Mouse (Mus musculus) brain, embryonic 14.5 days (tissue): ENCODE measurements at regions not wholly inside any gene's neighbourhood (a gene's known extent, or its start where the extent isn't known, plus 50 kb on each side); places are given as distances from the start of the nearest gene placed in this dataset.

Experiments used
- DNase-seq: peaks from one replicate; pipeline ENCODE4 v3.0.0-alpha.2; 2011; ENCODE audit warnings: low read depth
- CTCF ChIP-seq: fragments of 200-500 bp; IDR thresholded peaks from 2 replicates; pipeline ENCODE4 v1.5.1; 2012; ENCODE audit warnings: inconsistent platforms, mild to moderate bottlenecking, moderate library complexity, borderline replicate concordance; ENCODE audit not compliant: insufficient read depth, insufficient read length; ENCODE audit errors: extremely low read depth
- POLR2A ChIP-seq: fragments of 200-500 bp; IDR thresholded peaks from 2 replicates; pipeline ENCODE4 v1.6.1; 2012; ENCODE audit warnings: mild to moderate bottlenecking, inconsistent platforms, borderline replicate concordance; ENCODE audit not compliant: poor library complexity, insufficient read depth, insufficient read length, severe bottlenecking; ENCODE audit errors: extremely low read depth

DNA sequence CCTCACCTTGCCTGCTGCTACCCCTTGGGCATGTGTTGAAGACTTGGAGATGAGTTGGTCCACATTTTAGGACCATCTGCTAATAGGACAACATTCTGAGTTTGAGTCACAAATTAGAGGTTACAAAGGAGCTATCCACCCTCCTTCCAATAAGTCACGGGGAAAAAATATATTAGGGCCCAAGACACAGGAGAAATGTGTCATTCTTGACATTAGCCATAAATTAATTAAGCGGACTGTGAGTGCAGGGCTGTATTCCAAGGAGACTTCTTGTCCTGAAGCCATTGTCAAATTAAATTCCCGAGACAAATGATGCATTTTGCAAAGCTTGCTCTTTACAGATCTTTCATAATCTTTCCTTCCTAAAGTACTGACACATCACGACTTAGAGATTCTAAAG, 79.2 kb downstream of the 1700020N01Rik start:
- no peak for DNase-seq
- TF ChIP-seq CTCF, result no peak
- no peak for TF ChIP-seq POLR2A

DNA sequence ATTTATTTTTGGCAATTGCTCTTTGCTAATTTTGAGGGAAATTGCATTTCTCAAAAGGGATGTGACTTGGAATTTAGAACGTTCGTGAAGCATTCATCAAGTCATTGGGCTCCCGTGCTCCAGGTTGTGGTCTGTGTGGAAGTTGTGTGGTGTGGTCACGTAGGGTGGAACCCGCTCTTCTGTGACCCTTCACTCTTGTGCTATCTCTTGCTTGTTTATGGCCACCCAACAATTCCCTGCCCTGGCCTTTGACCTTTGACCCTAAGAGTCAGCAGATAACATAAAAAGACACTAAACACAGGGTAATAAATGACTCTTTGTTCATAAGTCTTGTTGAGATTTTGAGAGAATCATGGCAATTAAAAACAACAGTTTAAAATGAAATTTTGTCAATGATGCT, 79.7 kb downstream of the 1700020N01Rik start:
- no peak for TF ChIP-seq CTCF
- no peak for TF ChIP-seq POLR2A
- DNase-seq, result no peak

DNA sequence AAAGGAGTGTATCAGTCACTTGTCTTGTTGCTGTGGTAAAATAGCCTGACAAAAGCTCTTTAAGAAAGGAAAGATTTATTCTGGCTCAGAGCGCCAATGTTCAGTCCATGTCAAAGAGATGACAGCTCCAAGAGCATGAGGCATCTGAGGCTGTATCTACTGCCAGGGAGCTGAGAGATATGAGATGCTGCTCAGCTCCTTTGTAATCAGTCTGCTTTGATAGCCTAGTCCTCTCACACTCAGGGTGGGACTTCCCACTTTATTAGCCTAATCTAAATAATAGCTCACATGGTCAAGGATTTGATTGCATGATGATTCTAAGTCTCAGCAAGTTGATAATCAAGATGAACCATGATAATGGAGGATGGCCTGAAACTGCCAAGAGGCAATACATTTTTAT, 80.9 kb downstream of the 1700020N01Rik start:
- no peak for DNase-seq

DNA sequence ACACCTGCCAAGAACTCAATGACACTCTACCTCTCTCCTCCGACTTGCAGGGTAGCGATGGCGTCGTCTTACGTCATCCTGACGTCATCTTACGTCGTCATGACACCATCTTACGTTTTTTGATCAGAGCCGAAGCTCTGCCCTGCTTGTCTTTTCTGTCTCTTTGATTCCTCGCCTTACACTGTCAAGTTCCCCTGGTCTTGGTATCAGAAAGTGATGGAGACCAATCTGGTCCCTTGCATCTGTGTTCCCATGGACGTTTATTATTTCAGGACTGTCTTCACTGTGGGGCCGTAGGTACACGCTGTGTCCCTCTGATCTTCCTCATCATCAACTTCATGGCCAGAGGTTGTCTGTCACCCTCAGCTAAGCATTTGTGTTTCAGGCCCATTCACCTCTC, 82.8 kb downstream of the 1700020N01Rik start:
- DNase-seq, result no peak
- TF ChIP-seq POLR2A, result no peak
- no peak for TF ChIP-seq CTCF

More for the DNA sequence above, 80.9 kb downstream of the 1700020N01Rik start:
- TF ChIP-seq CTCF (no peak), POLR2A (no peak)

DNA sequence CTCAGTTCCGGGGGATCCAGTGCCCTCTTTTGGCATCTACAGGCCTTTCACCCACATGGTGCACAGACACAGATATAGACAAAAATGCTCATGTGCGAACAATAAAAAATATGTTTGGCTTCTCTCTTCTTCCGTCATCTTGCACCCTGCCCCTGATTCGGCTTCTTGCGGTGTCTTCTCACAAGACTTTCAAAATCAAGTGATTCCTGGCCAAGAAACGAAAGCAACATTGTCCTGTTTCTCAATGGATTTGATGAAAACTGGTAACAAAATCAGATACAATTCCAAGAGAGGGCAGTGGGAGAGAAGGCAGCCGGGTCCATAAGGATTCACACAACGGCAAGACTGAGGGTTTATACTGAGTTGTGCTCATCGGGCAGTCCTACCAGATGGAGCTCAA, 85.0 kb downstream of the 1700020N01Rik start:
- TF ChIP-seq CTCF (no peak), POLR2A (no peak)
- DNase-seq, result no peak

DNA sequence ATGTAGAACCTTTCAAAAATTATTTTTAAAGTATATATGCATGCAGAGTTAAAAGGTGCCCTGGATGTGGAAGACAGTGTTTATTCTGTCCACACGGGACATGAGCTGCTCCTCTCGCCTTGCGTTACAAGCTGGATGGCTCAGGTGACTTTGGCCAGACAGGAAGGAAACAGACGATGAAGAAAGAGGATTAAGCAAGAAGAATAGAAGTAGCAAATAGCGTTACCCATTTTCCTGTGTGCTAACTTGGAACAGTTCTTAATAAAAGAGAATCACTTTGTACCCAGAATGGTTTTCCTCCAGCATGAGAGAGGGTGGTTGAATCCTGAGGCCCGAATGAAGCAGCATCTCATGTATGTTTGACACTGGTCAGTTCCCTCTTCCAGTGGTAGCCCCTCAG, 85.4 kb downstream of the 1700020N01Rik start:
- TF ChIP-seq POLR2A, result no peak
- no peak for TF ChIP-seq CTCF
- DNase-seq, result no peak

DNA sequence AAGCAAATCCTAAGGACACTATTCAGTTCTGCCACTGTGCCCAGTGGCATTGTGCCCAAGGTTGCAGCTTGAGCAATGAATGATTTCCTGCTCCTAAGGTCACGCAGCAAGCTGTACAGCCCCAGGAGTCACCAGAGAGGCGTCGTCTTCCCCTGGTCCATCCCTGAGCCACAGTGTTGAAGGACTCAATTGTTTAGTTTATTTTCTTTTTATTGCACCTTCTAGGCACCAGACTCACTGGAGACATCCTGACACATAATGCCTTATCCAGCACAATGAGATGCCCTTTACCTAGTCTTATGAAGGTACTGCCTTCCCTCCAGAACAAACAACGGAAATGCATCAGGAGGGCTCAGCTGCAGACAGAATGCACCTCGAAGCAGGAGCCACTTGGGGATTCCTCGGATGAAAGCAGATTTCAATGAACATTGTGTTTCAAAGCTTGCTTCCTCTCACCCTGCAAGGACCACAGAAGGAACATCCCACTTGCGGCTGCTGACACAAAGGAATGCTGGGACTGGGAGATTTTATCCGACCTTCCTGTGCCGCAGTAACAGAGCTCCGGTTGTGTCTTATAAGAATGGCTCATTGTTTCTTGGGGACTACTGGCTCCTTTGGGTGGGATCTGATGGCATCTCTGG, 86.0 kb downstream of the 1700020N01Rik start:
- DNase-seq, result no peak
- TF ChIP-seq POLR2A (no peak), CTCF (no peak)

DNA sequence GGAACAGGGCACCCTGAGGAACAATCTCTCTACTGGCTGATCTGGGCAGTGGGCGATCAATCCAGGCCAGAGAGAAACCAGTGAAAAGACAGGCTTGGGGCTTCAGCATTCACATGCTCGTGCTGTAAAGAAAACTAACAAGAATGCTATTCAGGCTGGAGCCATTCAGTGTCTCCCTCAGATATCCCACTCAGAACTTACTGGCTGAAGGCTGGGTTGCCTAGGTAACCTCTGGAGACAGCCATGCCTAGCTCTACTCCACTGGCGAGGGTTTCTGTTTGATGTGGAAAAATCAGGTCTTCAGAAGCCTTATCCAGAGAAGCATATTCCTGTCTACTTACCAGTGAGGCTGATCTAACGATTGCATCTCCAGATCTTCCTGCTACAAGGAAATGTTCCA, 87.8 kb downstream of the 1700020N01Rik start:
- no peak for TF ChIP-seq POLR2A
- no peak for TF ChIP-seq CTCF
- DNase-seq, result peak; percentile 81

DNA sequence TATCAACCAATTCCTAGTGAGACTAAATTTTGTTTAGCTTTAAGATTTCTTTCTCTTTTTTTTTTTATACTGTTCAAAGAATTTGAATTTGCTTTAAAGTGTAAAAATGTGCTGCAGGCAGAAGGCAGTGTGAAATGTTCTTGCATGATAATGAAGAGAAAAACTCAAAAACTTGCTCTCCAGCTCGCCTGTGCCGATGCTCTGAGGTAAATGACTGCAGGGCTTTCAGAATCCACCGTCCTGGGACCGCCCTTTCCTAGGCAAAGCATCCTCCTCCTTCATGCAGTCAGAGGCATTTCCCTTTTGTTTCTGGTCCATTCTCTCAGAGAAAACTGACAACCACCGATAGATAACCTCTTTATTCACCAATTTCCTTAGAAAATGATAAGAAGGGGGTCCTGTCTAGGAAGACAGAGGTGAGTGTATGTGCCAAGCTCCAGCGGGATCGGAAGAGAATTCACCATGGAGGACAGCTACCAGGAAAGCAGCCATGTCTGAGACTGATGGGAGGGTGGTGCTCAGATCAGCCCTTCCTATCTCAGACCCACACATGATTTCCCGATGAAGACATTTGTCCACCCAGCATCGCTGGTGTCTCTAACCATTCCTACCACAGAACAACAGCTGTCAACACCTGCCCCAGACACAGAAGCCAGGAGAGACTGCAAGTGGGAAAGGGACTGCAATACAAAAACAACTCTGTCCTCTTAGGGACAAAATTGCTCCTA, 91.5 kb downstream of the 1700020N01Rik start:
- TF ChIP-seq CTCF (no peak), POLR2A (no peak)
- no peak for DNase-seq

DNA sequence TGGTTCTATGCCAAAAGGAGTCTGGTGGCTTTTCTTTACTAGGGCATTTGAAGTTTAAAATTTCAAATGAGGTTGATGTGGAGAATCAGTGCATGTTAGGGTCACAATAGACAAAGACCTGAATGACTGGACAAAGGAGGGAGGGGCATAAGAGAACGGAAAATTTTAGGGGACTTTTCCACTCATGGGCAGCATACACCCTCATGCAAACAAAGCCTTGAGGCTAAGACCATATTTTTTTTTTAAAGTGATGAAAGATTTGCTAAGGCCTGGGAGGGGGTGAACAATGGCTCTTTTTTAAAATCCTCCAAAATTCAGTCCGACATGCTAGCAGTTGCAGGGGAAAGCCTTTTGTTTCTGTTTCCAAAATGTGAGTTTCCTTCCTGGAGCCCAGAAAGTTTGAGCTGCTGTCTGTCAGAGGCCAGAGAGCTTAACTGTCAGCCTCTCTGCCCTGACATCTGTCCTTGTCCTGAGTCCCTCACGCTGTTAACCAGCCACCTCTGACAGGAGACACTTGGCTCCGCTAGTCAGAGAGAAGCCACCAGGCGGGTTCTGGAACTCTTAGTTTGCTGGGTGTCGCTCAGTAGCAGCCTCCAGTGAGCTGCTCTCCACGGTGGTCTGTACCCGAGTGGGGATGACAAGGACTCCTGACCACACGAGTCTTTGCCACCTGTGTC, 92.3 kb downstream of the 1700020N01Rik start:
- TF ChIP-seq POLR2A, result no peak
- no peak for TF ChIP-seq CTCF
- no peak for DNase-seq

DNA sequence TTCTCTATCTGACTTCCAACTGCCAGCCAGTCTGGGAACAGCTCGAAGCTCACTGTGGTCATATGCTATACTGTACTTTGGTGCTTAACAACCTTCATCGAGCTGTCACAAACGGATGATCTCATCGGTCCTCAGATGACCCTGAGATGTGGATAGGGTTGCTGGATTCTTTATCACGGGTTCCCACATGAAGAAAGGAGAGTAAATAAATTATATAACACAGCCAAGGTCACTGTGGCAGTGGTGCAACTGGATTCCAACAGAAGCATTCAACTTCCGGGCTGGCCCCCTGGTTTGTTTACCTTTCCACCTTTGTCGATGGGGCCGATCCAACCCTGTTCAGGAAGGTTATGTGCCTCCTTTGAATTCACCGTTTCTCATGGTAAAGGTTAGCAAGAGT, 93.1 kb downstream of the 1700020N01Rik start:
- DNase-seq, result no peak
- no peak for TF ChIP-seq CTCF
- TF ChIP-seq POLR2A, result no peak

DNA sequence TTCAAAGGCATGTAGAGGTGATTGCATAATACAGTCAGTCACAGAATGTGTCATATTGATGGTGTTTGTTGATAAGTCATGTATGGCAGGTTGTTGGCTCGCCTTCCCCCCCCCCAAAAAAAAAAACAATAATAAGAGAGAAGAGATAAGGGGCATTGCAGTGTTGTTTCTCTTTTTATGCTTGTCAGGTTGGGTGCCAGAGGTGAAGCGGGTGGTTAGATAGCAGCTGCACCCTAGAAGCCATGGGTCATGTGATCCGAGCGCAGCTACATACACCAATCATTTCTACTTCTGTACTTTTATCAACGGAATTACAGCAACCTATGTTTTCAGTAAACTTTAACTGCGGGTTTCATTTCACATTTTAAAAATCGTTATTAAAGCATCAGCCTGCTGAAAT, 94.5 kb downstream of the 1700020N01Rik start:
- no peak for DNase-seq
- TF ChIP-seq POLR2A (no peak), CTCF (no peak)

DNA sequence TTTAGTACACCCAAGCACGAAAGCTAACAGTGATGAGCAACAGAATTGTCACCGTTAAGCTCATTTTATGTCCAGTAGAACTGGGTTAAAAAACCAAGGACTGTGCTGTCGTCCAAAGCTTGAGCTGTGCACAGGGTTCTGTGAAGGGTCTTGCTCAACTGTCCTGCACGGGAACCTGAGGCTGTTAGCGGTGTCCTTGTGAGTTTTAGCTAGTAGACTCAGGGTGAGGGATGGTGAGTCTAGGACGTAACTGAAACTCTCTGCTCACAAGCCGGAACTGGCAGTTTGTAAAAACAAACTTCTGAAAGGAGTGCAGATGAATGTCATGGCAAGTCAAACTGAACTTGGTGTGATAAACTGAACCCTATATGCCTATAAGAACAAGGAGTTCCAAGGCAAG, 95.6 kb downstream of the 1700020N01Rik start:
- DNase-seq, result no peak

More for the DNA sequence above, 95.6 kb downstream of the 1700020N01Rik start:
- TF ChIP-seq CTCF (no peak), POLR2A (no peak)
